Mouse (Mus musculus) megakaryocyte-erythroid progenitor cell, adult 5-6 weeks (primary cell): ENCODE data around the gene Syt8. TPM values are rescaled to one million over a fixed set of nuclear protein-coding genes. Genes with fewer than 3 reads are reported as not detected.

Source experiments
- ATAC-seq: replicated peaks from 2 replicates; pipeline ENCODE4 v1.8.0; 2016; ENCODE audit warnings: mild to moderate bottlenecking, inconsistent platforms; ENCODE audit not compliant: severe bottlenecking, poor library complexity, low FRiP score, low TSS enrichment
- total RNA-seq, 2 experiments: library from RNA; stranded (forward) in 1 of 2; stranded (reverse) in 1 of 2; fragments of 200-1000, 215-1000 nt in 1 of 2; fragments of >200 nt in 1 of 2; fragmentation: Nextera tagmentation in 1 of 2; gene quantifications; 2 replicates each; pipeline ENCODE4 v1.2.3; 2014 to 2017

Syt8 gene
- total RNA-seq, 2 experiments from 2014 or later, result not detected

GRCm38 (mm10) chr7:142487341-142487859 lies 52.8 kb downstream of the Syt8 start:
- ATAC-seq, result 0 out of 2 replicates have a peak, but pooled peaks have one; percentile 17

- no peak for ATAC-seq
These were observed 53.4 kb downstream of the Syt8 start for GRCm38 (mm10) chr7:142488053-142488452.

Other genes with a start within 250 kb of the Syt8 start
- gene Gm10153, start 244.5 kb upstream of the Syt8 start, total RNA-seq (2014; fragmentation: Nextera tagmentation), result not detected in 2 replicates
- gene Gm10153, start 244.5 kb upstream of the Syt8 start, total RNA-seq (2017), result not detected in 2 replicates
- not detected in 2 replicates for gene Krtap5-3, start 233.5 kb upstream of the Syt8 start, total RNA-seq (2014; fragmentation: Nextera tagmentation)
- gene Krtap5-3, start 233.5 kb upstream of the Syt8 start, total RNA-seq (2017), result not detected in 2 replicates
- not detected in 2 replicates for gene Gm7579, start 223.0 kb upstream of the Syt8 start, total RNA-seq (2014; fragmentation: Nextera tagmentation)
- gene Gm7579, start 223.0 kb upstream of the Syt8 start, total RNA-seq (2017), result not detected in 2 replicates
- not detected in 2 replicates for gene Krtap5-5, start 204.9 kb upstream of the Syt8 start, total RNA-seq (2014; fragmentation: Nextera tagmentation)
- gene Krtap5-5, start 204.9 kb upstream of the Syt8 start, total RNA-seq (2017), result not detected in 2 replicates
- gene Gm40460, start 193.8 kb upstream of the Syt8 start, total RNA-seq (2014; fragmentation: Nextera tagmentation), result not detected in 2 replicates
- not detected in 2 replicates for gene Gm40460, start 193.8 kb upstream of the Syt8 start, total RNA-seq (2017)
- not detected in 2 replicates for gene Gm2431, start 176.5 kb upstream of the Syt8 start, total RNA-seq (2014; fragmentation: Nextera tagmentation)
- not detected in 2 replicates for gene Gm2431, start 176.5 kb upstream of the Syt8 start, total RNA-seq (2017)
- gene Gm4559, start 160.5 kb upstream of the Syt8 start, total RNA-seq (2014; fragmentation: Nextera tagmentation), result not detected in 2 replicates
- not detected in 2 replicates for gene Gm4559, start 160.5 kb upstream of the Syt8 start, total RNA-seq (2017)
- not detected in 2 replicates for gene Krtap5-1, start 137.7 kb upstream of the Syt8 start, total RNA-seq (2014; fragmentation: Nextera tagmentation)
- gene Krtap5-1, start 137.7 kb upstream of the Syt8 start, total RNA-seq (2017), result not detected in 2 replicates
- not detected in 2 replicates for gene Krtap5-4, start 131.3 kb upstream of the Syt8 start, total RNA-seq (2014; fragmentation: Nextera tagmentation)
- gene Krtap5-4, start 131.3 kb upstream of the Syt8 start, total RNA-seq (2017), result not detected in 2 replicates
- 2.3 TPM in 1 of 2 replicates, not detected in the other for gene Ifitm10, start 61.1 kb upstream of the Syt8 start, total RNA-seq (2014; fragmentation: Nextera tagmentation)
- gene Ifitm10, start 61.1 kb upstream of the Syt8 start, total RNA-seq (2017), result not detected in 2 replicates
- gene Gm49369, start 52.2 kb upstream of the Syt8 start, total RNA-seq (2014; fragmentation: Nextera tagmentation), result not detected in 2 replicates
- 32.8 TPM in 1 of 2 replicates, not detected in the other for gene Gm49369, start 52.2 kb upstream of the Syt8 start, total RNA-seq (2017)
- gene Ctsd, start 46.8 kb upstream of the Syt8 start, total RNA-seq (2014; fragmentation: Nextera tagmentation), result 129 and 174 TPM in 2 replicates
- gene Ctsd, start 46.8 kb upstream of the Syt8 start, total RNA-seq (2017), result 136 and 174 TPM in 2 replicates
- gene Tnni2, start 7.0 kb downstream of the Syt8 start, total RNA-seq (2014; fragmentation: Nextera tagmentation), result not detected in 2 replicates
- 0.99 and 18.9 TPM in 2 replicates for gene Tnni2, start 7.0 kb downstream of the Syt8 start, total RNA-seq (2017)
- 16.9 and 39.8 TPM in 2 replicates for gene Lsp1, start 26.0 kb downstream of the Syt8 start, total RNA-seq (2014; fragmentation: Nextera tagmentation)
- gene Lsp1, start 26.0 kb downstream of the Syt8 start, total RNA-seq (2017), result 12.1 and 42.5 TPM in 2 replicates
- not detected in 2 replicates for gene Tnnt3, start 64.0 kb downstream of the Syt8 start, total RNA-seq (2014; fragmentation: Nextera tagmentation)
- not detected in 2 replicates for gene Tnnt3, start 64.0 kb downstream of the Syt8 start, total RNA-seq (2017)
- gene Mrpl23, start 97.8 kb downstream of the Syt8 start, total RNA-seq (2014; fragmentation: Nextera tagmentation), result 13.0 and 13.8 TPM in 2 replicates
- 46.6 and 82.1 TPM in 2 replicates for gene Mrpl23, start 97.8 kb downstream of the Syt8 start, total RNA-seq (2017)
- not detected in 2 replicates for gene Igf2, start 232.0 kb downstream of the Syt8 start, total RNA-seq (2014; fragmentation: Nextera tagmentation)
- gene Igf2, start 232.0 kb downstream of the Syt8 start, total RNA-seq (2017), result 0.46 TPM in 1 of 2 replicates, not detected in the other
- not detected in 2 replicates for gene Gm49394, start 235.1 kb downstream of the Syt8 start, total RNA-seq (2014; fragmentation: Nextera tagmentation)
- not detected in 2 replicates for gene Gm49394, start 235.1 kb downstream of the Syt8 start, total RNA-seq (2017)